Mouse (Mus musculus) embryo, embryonic 11 days (tissue): ENCODE measurements at regions not wholly inside any gene's neighbourhood (a gene's known extent, or its start where the extent isn't known, plus 50 kb on each side); places are given as distances from the start of the nearest gene placed in this dataset.

Source experiments
- DNase-seq: peaks from one replicate; pipeline ENCODE4 v3.0.0-alpha.2; 2015

GRCm38 (mm10) chr5:47336511-47336910 is 646.4 kb upstream of the Slit2 start:
- no peak for DNase-seq

- DNase-seq, result no peak
Observed at GRCm38 (mm10) chr5:47339807-47340206, 643.1 kb upstream of the Slit2 start.

GRCm38 (mm10) chr5:47370184-47370583 is 612.8 kb upstream of the Slit2 start:
- no peak for DNase-seq

GRCm38 (mm10) chr5:47385930-47386329 is 597.0 kb upstream of the Slit2 start:
- DNase-seq, result no peak

GRCm38 (mm10) chr5:47386750-47387149 is 596.2 kb upstream of the Slit2 start:
- DNase-seq, result no peak

- DNase-seq, result no peak
Observed at GRCm38 (mm10) chr5:47390735-47391134, 592.2 kb upstream of the Slit2 start.

GRCm38 (mm10) chr5:47396874-47397273 is 586.1 kb upstream of the Slit2 start:
- DNase-seq, result no peak

- no peak for DNase-seq
Observed at GRCm38 (mm10) chr5:47421916-47422315, 561.0 kb upstream of the Slit2 start.

GRCm38 (mm10) chr5:47426040-47426439 is 556.9 kb upstream of the Slit2 start:
- DNase-seq, result no peak

- no peak for DNase-seq
Observed at GRCm38 (mm10) chr5:47426467-47426866, 556.5 kb upstream of the Slit2 start.

- DNase-seq, result no peak
Observed at GRCm38 (mm10) chr5:47429217-47430172, 553.4 kb upstream of the Slit2 start.

GRCm38 (mm10) chr5:47431599-47432328 is 551.2 kb upstream of the Slit2 start:
- DNase-seq, result peak; percentile 50

GRCm38 (mm10) chr5:47436455-47436854 is 546.5 kb upstream of the Slit2 start:
- no peak for DNase-seq

GRCm38 (mm10) chr5:47446305-47447028 is 536.5 kb upstream of the Slit2 start:
- DNase-seq, result no peak

GRCm38 (mm10) chr5:47464848-47465247 is 518.1 kb upstream of the Slit2 start:
- no peak for DNase-seq

GRCm38 (mm10) chr5:47469394-47469793 is 513.5 kb upstream of the Slit2 start:
- no peak for DNase-seq

- DNase-seq, result peak; percentile 7
Observed at GRCm38 (mm10) chr5:47472027-47472825, 510.7 kb upstream of the Slit2 start.

GRCm38 (mm10) chr5:47479908-47480307 is 503.0 kb upstream of the Slit2 start:
- DNase-seq, result no peak

GRCm38 (mm10) chr5:47496218-47496617 is 486.7 kb upstream of the Slit2 start:
- peak; percentile 12 for DNase-seq

- DNase-seq, result no peak
Observed at GRCm38 (mm10) chr5:47502764-47503416, 480.0 kb upstream of the Slit2 start.

GRCm38 (mm10) chr5:47508689-47509301 is 474.1 kb upstream of the Slit2 start:
- no peak for DNase-seq
